Mouse (Mus musculus) heart, adult 2 months (tissue): ENCODE data around the gene Slc28a1. TPM values are rescaled to one million over a fixed set of nuclear protein-coding genes. Genes with fewer than 3 reads are reported as not detected.

ENCODE experiments used
- DNase-seq, 2 experiments: peaks; one replicate each; pipeline ENCODE4 v3.0.0; 2021
- H3K27ac ChIP-seq: fragments of 200-600 bp; 2 replicates; pipeline ENCODE4 v1.8.1; 2022
- H3K27me3 ChIP-seq: fragments of 200-500 bp; 2 replicates; pipeline ENCODE4 v1.6.1; 2012; ENCODE audit warnings: mild to moderate bottlenecking, low read length, inconsistent platforms, mixed read lengths; ENCODE audit not compliant: control insufficient read depth, insufficient read depth
- H3K36me3 ChIP-seq: fragments of 200-500 bp; 2 replicates; pipeline ENCODE4 v1.6.1; 2012; ENCODE audit warnings: low read length, inconsistent platforms; ENCODE audit not compliant: control insufficient read depth, insufficient read depth
- H3K4me1 ChIP-seq: fragments of 200-500 bp; 2 replicates; pipeline ENCODE4 v1.6.1; 2011; ENCODE audit warnings: low read length; ENCODE audit not compliant: control insufficient read depth, insufficient read depth
- H3K4me3 ChIP-seq: fragments of 200-600 bp; 2 replicates; pipeline ENCODE4 v1.8.1; 2022
- H3K79me2 ChIP-seq: fragments of 200-500 bp; replicated peaks from 2 replicates; pipeline ENCODE4 v1.6.1; 2012; ENCODE audit warnings: mild to moderate bottlenecking, inconsistent platforms, low read length, moderate library complexity, mixed read lengths; ENCODE audit not compliant: control insufficient read depth, insufficient read depth
- H3K9ac ChIP-seq: fragments of 200-500 bp; 2 replicates; pipeline ENCODE4 v1.6.1; 2012; ENCODE audit warnings: low read depth, mild to moderate bottlenecking, control low read depth, inconsistent platforms, low read length, mixed read lengths
- CTCF ChIP-seq: fragments of 200-600 bp; IDR thresholded peaks from 2 replicates; pipeline ENCODE4 v1.8.1; 2022; ENCODE audit warnings: antibody characterized with exemption, mild to moderate bottlenecking, moderate library complexity
- EP300 ChIP-seq: fragments of 200-500 bp; IDR thresholded peaks from 2 replicates; pipeline ENCODE4 v1.6.1; 2011; ENCODE audit warnings: low read depth, low read length, control low read depth; ENCODE audit not compliant: insufficient read depth
- POLR2A ChIP-seq: fragments of 200-500 bp; IDR thresholded peaks from 2 replicates; pipeline ENCODE4 v1.6.1; 2011; ENCODE audit warnings: mild to moderate bottlenecking, low read depth, low read length, control low read depth; ENCODE audit not compliant: insufficient read depth
- WGBS: fragments of 180-500 bp; shearing (Covaris S2); methylation state at CpG from one replicate; pipeline ENCODE4 v1.1.7; 2018; 5-methylcytosine and 5-hydroxymethylcytosine counted together
- intact Hi-C: fragments of 180-260 bp; cut with DNase I; formaldehyde crosslinking; loops from one replicate; pipeline ENCODE4 v1.15.1; 2025
- polyA plus RNA-seq: library from polyadenylated mRNA; depleted of rRNA; stranded (reverse); fragments of >200 nt; gene quantifications from 2 replicates; pipeline ENCODE4 v1.2.3, GENCODE M21; 2012
- total RNA-seq, 2 experiments: library from RNA; stranded (reverse); gene quantifications; 2 replicates each; pipeline ENCODE4 v1.2.3; 2021

The Slc28a1 gene
- total and polyA plus RNA-seq, 3 experiments: 0.08 to 0.20 (median 0.18) TPM

- Histone ChIP-seq H3K27me3 (no peaks in the 10 kb centered on the region), H3K4me3 (no peak overlapping the region), H3K36me3 (no peaks in the 10 kb centered on the region), H3K9ac (no peak overlapping the region), H3K4me1 (peaks cover 1% of the 10 kb centered on the region; the same call in 1 of the 2 replicates), H3K79me2 (no peaks in the 10 kb centered on the region), H3K27ac (no peak overlapping the region)
- DNase-seq: no peak
- TF ChIP-seq EP300: no peak
- no peak for TF ChIP-seq CTCF
- TF ChIP-seq POLR2A: no peak
- 74% methylated on average over 7 of the region's 7 CpGs for WGBS
- intact Hi-C loops: loop anchor here (5.0 kb wide), 3 partner anchors 167 to 427 kb away; partner anchors contain the start of genes Sec11a and Zfp592
Observed at GRCm38 (mm10) chr7:81158933-81159332, 44.3 kb downstream of the Slc28a1 start.

GRCm38 (mm10) chr7:81161666-81162065 is 47.1 kb downstream of the Slc28a1 start:
- TF ChIP-seq EP300: no peak
- TF ChIP-seq POLR2A: no peak
- TF ChIP-seq CTCF: peak; percentile 66
- no peaks in the 10 kb centered on the region for H3K36me3 ChIP-seq
- DNase-seq: no peak
- intact Hi-C loops: loop anchor here (1.0 to 10.0 kb wide), 3 partner anchors 143 to 413 kb away; partner anchors contain the start of gene Whamm
- no peaks in the 10 kb centered on the region for H3K27me3 ChIP-seq
- 62% methylated on average over 9 of the region's 9 CpGs for WGBS
- no peak overlapping the region for H3K4me3 ChIP-seq
- H3K27ac ChIP-seq: no peak overlapping the region
- H3K4me1 ChIP-seq: no peaks in the 10 kb centered on the region
- H3K9ac ChIP-seq: no peak overlapping the region
- H3K79me2 ChIP-seq: no peaks in the 10 kb centered on the region

- peak; percentile 69 to 83 for DNase-seq
- Histone ChIP-seq H3K79me2 (no peaks in the 10 kb centered on the region), H3K27ac (no peak overlapping the region), H3K4me1 (no peaks in the 10 kb centered on the region), H3K36me3 (no peaks in the 10 kb centered on the region), H3K27me3 (no peaks in the 10 kb centered on the region), H3K9ac (no peak overlapping the region), H3K4me3 (no peak overlapping the region)
- intact Hi-C loops: loop anchor here (1.0 to 10.0 kb wide), 3 partner anchors 142 to 412 kb away; partner anchors contain the start of gene Whamm
- WGBS: 32% methylated on average over 4 of the region's 4 CpGs
- TF ChIP-seq CTCF (peak; percentile 83), EP300 (no peak), POLR2A (no peak)
Observed at GRCm38 (mm10) chr7:81162345-81162744, 47.7 kb downstream of the Slc28a1 start.

GRCm38 (mm10) chr7:81164411-81164810 is 49.8 kb downstream of the Slc28a1 start:
- no peaks in the 10 kb centered on the region for H3K4me1 ChIP-seq
- H3K27me3 ChIP-seq: no peaks in the 10 kb centered on the region
- 83% methylated on average over 7 of the region's 7 CpGs for WGBS
- no peak for DNase-seq
- no peaks in the 10 kb centered on the region for H3K36me3 ChIP-seq
- H3K4me3 ChIP-seq: no peak overlapping the region
- TF ChIP-seq CTCF (no peak), EP300 (no peak), POLR2A (no peak)
- H3K79me2 ChIP-seq: no peaks in the 10 kb centered on the region
- H3K27ac ChIP-seq: no peak overlapping the region
- H3K9ac ChIP-seq: no peak overlapping the region
- intact Hi-C loops: loop anchor here (10.0 kb wide), 2 partner anchors 140 to 410 kb away; partner anchors contain the start of gene Whamm

GRCm38 (mm10) chr7:81167124-81167523 is 52.5 kb downstream of the Slc28a1 start:
- Histone ChIP-seq H3K79me2 (no peaks in the 10 kb centered on the region), H3K27ac (no peak overlapping the region), H3K9ac (no peak overlapping the region), H3K27me3 (no peaks in the 10 kb centered on the region), H3K4me3 (no peak overlapping the region), H3K4me1 (no peaks in the 10 kb centered on the region), H3K36me3 (no peaks in the 10 kb centered on the region)
- intact Hi-C loops: loop anchor here (1.0 to 10.0 kb wide), 4 partner anchors 42 to 408 kb away; partner anchors contain the start of gene Whamm
- DNase-seq: peak in 1 of 2 experiments; percentile 29
- 23% methylated on average over 3 of the region's 3 CpGs for WGBS
- TF ChIP-seq CTCF: peak; percentile 91
- TF ChIP-seq EP300: no peak

- no peak for DNase-seq
- TF ChIP-seq CTCF: no peak
- TF ChIP-seq POLR2A: no peak
- no peak for TF ChIP-seq EP300
- Histone ChIP-seq H3K27me3 (no peaks in the 10 kb centered on the region), H3K79me2 (no peaks in the 10 kb centered on the region), H3K4me1 (no peaks in the 10 kb centered on the region), H3K27ac (no peak overlapping the region), H3K9ac (no peak overlapping the region), H3K36me3 (no peaks in the 10 kb centered on the region), H3K4me3 (no peak overlapping the region)
- intact Hi-C loops: loop anchor here (10.0 kb wide), 2 partner anchors 135 to 405 kb away; partner anchors contain the start of gene Whamm
- 64% methylated on average over 7 of the region's 7 CpGs for WGBS
Observed at GRCm38 (mm10) chr7:81169351-81169750, 54.8 kb downstream of the Slc28a1 start.
